Mouse (Mus musculus) gastrocnemius, postnatal 36 days (tissue): Measurements from ENCODE around the gene Elmsan1. TPM values are rescaled to one million over a fixed set of nuclear protein-coding genes. Genes with fewer than 3 reads are reported as not detected.

ENCODE experiments used
- DNase-seq, 2 experiments: peaks; one replicate each; pipeline ENCODE4 v3.0.0; 2022
- intact Hi-C: fragments of 180-260 bp; cut with DNase I; formaldehyde crosslinking; loops from one replicate; pipeline ENCODE4 v1.15.1; 2025
- total RNA-seq, 2 experiments: library from RNA; stranded (reverse); gene quantifications; 2 replicates each; pipeline ENCODE4 v1.2.3; 2021

Gene Elmsan1
- total RNA-seq, 2 experiments from 2014 or later = 6.5 to 10.4 TPM

- intact Hi-C loops = no loop called here
Observed at GRCm38 (mm10) chr12:84156210-84156609, 62.5 kb downstream of the Elmsan1 start.

GRCm38 (mm10) chr12:84155523-84155871 lies 63.2 kb downstream of the Elmsan1 start:
- DNase-seq = no peak
- intact Hi-C loops = no loop called here

More at GRCm38 (mm10) chr12:84156210-84156609, 62.5 kb downstream of the Elmsan1 start:
- no peak for DNase-seq

- intact Hi-C loops = no loop called here
- peak; percentile 57 to 61 for DNase-seq
Observed at GRCm38 (mm10) chr12:84154786-84155522, 63.7 kb downstream of the Elmsan1 start.

- intact Hi-C loops = no loop called here
- no peak for DNase-seq
Observed at GRCm38 (mm10) chr12:84153414-84153813, 65.3 kb downstream of the Elmsan1 start.

GRCm38 (mm10) chr12:84152352-84153190 lies 66.1 kb downstream of the Elmsan1 start:
- no peak for DNase-seq
- intact Hi-C loops = no loop called here

- intact Hi-C loops = no loop called here
- DNase-seq = no peak
Observed at GRCm38 (mm10) chr12:84151911-84152310, 66.8 kb downstream of the Elmsan1 start.

- no peak for DNase-seq
- intact Hi-C loops = no loop called here
Observed at GRCm38 (mm10) chr12:84150976-84151375, 67.7 kb downstream of the Elmsan1 start.

- intact Hi-C loops = no loop called here
- DNase-seq = no peak
Observed at GRCm38 (mm10) chr12:84149971-84150370, 68.7 kb downstream of the Elmsan1 start.

GRCm38 (mm10) chr12:84148622-84149012 lies 70.1 kb downstream of the Elmsan1 start:
- intact Hi-C loops = no loop called here
- DNase-seq = no peak

GRCm38 (mm10) chr12:84147954-84148621 lies 70.6 kb downstream of the Elmsan1 start, which contains the start of gene Pnma1:
Gene Pnma1, minus strand, starts transcription at chr12:84148489.
- DNase-seq = peak; percentile 45 to 51
- intact Hi-C loops = no loop called here

- intact Hi-C loops = no loop called here
- no peak for DNase-seq
Observed at GRCm38 (mm10) chr12:84142281-84143050, 76.2 kb downstream of the Elmsan1 start.

- intact Hi-C loops = no loop called here
- no peak for DNase-seq
Observed at GRCm38 (mm10) chr12:84141271-84141670, 77.4 kb downstream of the Elmsan1 start.

GRCm38 (mm10) chr12:84140135-84140534 lies 78.5 kb downstream of the Elmsan1 start:
- intact Hi-C loops = no loop called here
- DNase-seq = no peak

- DNase-seq = no peak
Observed at GRCm38 (mm10) chr12:84137131-84137530, 81.5 kb downstream of the Elmsan1 start.

GRCm38 (mm10) chr12:84132265-84132664 lies 86.4 kb downstream of the Elmsan1 start:
- intact Hi-C loops = no loop called here
- no peak for DNase-seq

More at GRCm38 (mm10) chr12:84137131-84137530, 81.5 kb downstream of the Elmsan1 start:
- intact Hi-C loops = no loop called here

GRCm38 (mm10) chr12:84129931-84130330 lies 88.8 kb downstream of the Elmsan1 start:
- DNase-seq = no peak
- intact Hi-C loops = no loop called here

GRCm38 (mm10) chr12:84128576-84128975 lies 90.1 kb downstream of the Elmsan1 start:
- intact Hi-C loops = no loop called here
- DNase-seq = no peak

- intact Hi-C loops = no loop called here
- DNase-seq = no peak
Observed at GRCm38 (mm10) chr12:84126899-84127298, 91.8 kb downstream of the Elmsan1 start.

GRCm38 (mm10) chr12:84125892-84126291 lies 92.8 kb downstream of the Elmsan1 start:
- intact Hi-C loops = no loop called here

GRCm38 (mm10) chr12:84119584-84119983 lies 99.1 kb downstream of the Elmsan1 start:
- intact Hi-C loops = no loop called here

More at GRCm38 (mm10) chr12:84125892-84126291, 92.8 kb downstream of the Elmsan1 start:
- no peak for DNase-seq

More at GRCm38 (mm10) chr12:84119584-84119983, 99.1 kb downstream of the Elmsan1 start:
- DNase-seq = no peak
